Comparison of ENCODE assay signal across 9 mouse cellular contexts in genomic region chr15:97102811-97103210, GRCm38 (mm10). TPM values are rescaled to one million over a fixed set of nuclear protein-coding genes. Genes with fewer than 3 reads are reported as not detected.
DNase-seq lines count a peak whose midpoint lies in the region; ATAC-seq and TF ChIP-seq lines count a peak whose summit lies in the region.
"Had no signal": no experiment of that assay in that cellular context is flagged by ENCODE, and none has a peak within 500 bp of the region (broad histone marks: within the 10 kb centered on the region; RNA-seq: fewer than 3 reads in every experiment).

No protein-coding gene starts in this region.

- TF ChIP-seq EP300 in liver, postnatal 0 days (IDR thresholded peaks at IDR 0.05; ENCODE audit: low read depth), result no peak

- no peak overlapping the region for H3K9ac ChIP-seq in liver, embryonic 11.5 days (ENCODE audit: low read depth, low read length)
- no peak overlapping the region for H3K9ac ChIP-seq in liver, postnatal 0 days (replicated peaks)
- peak overlapping the region; percentile 30; the same call in 1 of the 2 replicates for H3K9ac ChIP-seq in heart, embryonic 13.5 days
- H3K9ac ChIP-seq: intestine, embryonic 15.5 days had no signal

- peak; percentile 26 for DNase-seq in liver, embryonic 11.5 days (ENCODE audit: low spot score)
- no peak for DNase-seq in liver, postnatal 0 days
- peak; percentile 22 for DNase-seq in brain, embryonic 14.5 days (ENCODE audit: low read depth)
- DNase-seq in thymus, postnatal 14 days, result no peak
- no peak for DNase-seq in forebrain, embryonic 10.5 days (ENCODE audit: extremely low spot score, low spot score)
- DNase-seq in retina, embryonic 14.5 days (ENCODE audit: low spot score), result no peak

- WGBS in liver, embryonic 11.5 days, result 59% methylated on average over 10 of the region's 10 CpGs
- 62% methylated on average over 10 of the region's 10 CpGs for WGBS in liver, postnatal 0 days (ENCODE audit: insufficient replicate concordance)
- 12% methylated on average over 10 of the region's 10 CpGs for WGBS in heart, embryonic 13.5 days
- WGBS in forebrain, embryonic 10.5 days, result 85% methylated on average over 10 of the region's 10 CpGs

- H3K4me3 ChIP-seq in liver, embryonic 11.5 days (ENCODE audit: low read depth, low read length), result no peak overlapping the region
- H3K4me3 ChIP-seq in liver, postnatal 0 days (ENCODE audit: low read depth, low read length), result no peak overlapping the region
- 0 out of 2 replicates have a peak overlapping the region, but pooled peaks have one; percentile 0 for H3K4me3 ChIP-seq in heart, embryonic 13.5 days
- no peak overlapping the region for H3K4me3 ChIP-seq in forebrain, embryonic 10.5 days
- H3K4me3 ChIP-seq: intestine, embryonic 15.5 days had no signal

- no peaks in the 10 kb centered on the region for H3K9me3 ChIP-seq in liver, embryonic 11.5 days (ENCODE audit: control insufficient read depth, low read length)
- no peaks in the 10 kb centered on the region for H3K9me3 ChIP-seq in liver, postnatal 0 days (ENCODE audit: low read length)
- H3K9me3 ChIP-seq in heart, embryonic 13.5 days, result no peaks in the 10 kb centered on the region
- no peaks in the 10 kb centered on the region for H3K9me3 ChIP-seq in forebrain, embryonic 10.5 days
- H3K9me3 ChIP-seq: intestine, embryonic 15.5 days had no signal

- no peaks in the 10 kb centered on the region for H3K27me3 ChIP-seq in liver, embryonic 11.5 days (replicated peaks; ENCODE audit: control insufficient read depth, insufficient read depth, low read length)
- H3K27me3 ChIP-seq in liver, postnatal 0 days (ENCODE audit: insufficient read depth, low read length), result no peaks in the 10 kb centered on the region
- H3K27me3 ChIP-seq in heart, embryonic 13.5 days (replicated peaks), result no peaks in the 10 kb centered on the region
- H3K27me3 ChIP-seq in forebrain, embryonic 10.5 days (ENCODE audit: poor library complexity, severe bottlenecking), result no peaks in the 10 kb centered on the region
- H3K27me3 ChIP-seq: intestine, embryonic 15.5 days had no signal

- peaks cover 10% of the 10 kb centered on the region for H3K4me1 ChIP-seq in liver, embryonic 11.5 days (replicated peaks; ENCODE audit: control insufficient read depth, insufficient read depth, low read length)
- peaks cover 8% of the 10 kb centered on the region for H3K4me1 ChIP-seq in liver, postnatal 0 days (ENCODE audit: insufficient read depth)
- peaks cover 59% of the 10 kb centered on the region for H3K4me1 ChIP-seq in heart, embryonic 13.5 days
- H3K4me1 ChIP-seq in forebrain, embryonic 10.5 days, result 0 out of 2 replicates have a peak, but pooled peaks cover 3% of the 10 kb centered on the region

- no peak for TF ChIP-seq POLR2A in brain, embryonic 14.5 days (IDR thresholded peaks at IDR 0.05; ENCODE audit: borderline replicate concordance, extremely low read depth, insufficient read depth, insufficient read length, poor library complexity, severe bottlenecking)

- no peak overlapping the region for H3K27ac ChIP-seq in liver, embryonic 11.5 days (ENCODE audit: low read depth, low read length)
- H3K27ac ChIP-seq in liver, postnatal 0 days (ENCODE audit: low read depth), result no peak overlapping the region
- peak overlapping the region; percentile 95 for H3K27ac ChIP-seq in heart, embryonic 13.5 days (replicated peaks)
- no peak overlapping the region for H3K27ac ChIP-seq in forebrain, embryonic 10.5 days
- H3K27ac ChIP-seq: intestine, embryonic 15.5 days had no signal

- no peak for TF ChIP-seq CTCF in liver, postnatal 0 days (IDR thresholded peaks at IDR 0.05; ENCODE audit: low read depth)
- TF ChIP-seq CTCF in brain, embryonic 14.5 days (IDR thresholded peaks at IDR 0.05; ENCODE audit: borderline replicate concordance, extremely low read depth, insufficient read depth, insufficient read length), result no peak

- ATAC-seq in liver, embryonic 11.5 days (replicated peaks; ENCODE audit: low FRiP score), result no peak
- no peak for ATAC-seq in liver, postnatal 0 days
- peak; percentile 30; the same call in 1 of the 2 replicates for ATAC-seq in heart, embryonic 13.5 days (ENCODE audit: extremely low read depth, insufficient number of reproducible peaks, low FRiP score, low TSS enrichment)
- 0 out of 2 replicates have a peak, but pooled peaks have one; percentile 10 for ATAC-seq in megakaryocyte-erythroid progenitor cell, adult 5-6 weeks (replicated peaks; ENCODE audit: low FRiP score, low TSS enrichment, poor library complexity, severe bottlenecking)
- ATAC-seq: intestine, embryonic 15.5 days had no signal

- no peaks in the 10 kb centered on the region for H3K36me3 ChIP-seq in liver, embryonic 11.5 days (ENCODE audit: control insufficient read depth, insufficient read depth, low read length)
- no peaks in the 10 kb centered on the region for H3K36me3 ChIP-seq in liver, postnatal 0 days (replicated peaks; ENCODE audit: insufficient read depth, low read length)
- no peaks in the 10 kb centered on the region for H3K36me3 ChIP-seq in heart, embryonic 13.5 days
- H3K36me3 ChIP-seq in forebrain, embryonic 10.5 days (replicated peaks), result no peaks in the 10 kb centered on the region
- H3K36me3 ChIP-seq: intestine, embryonic 15.5 days had no signal

- H3K4me2 ChIP-seq in liver, embryonic 11.5 days, result no peak overlapping the region
- H3K4me2 ChIP-seq in liver, postnatal 0 days (ENCODE audit: low read depth, low read length), result no peak overlapping the region
- H3K4me2 ChIP-seq in heart, embryonic 13.5 days, result peak overlapping the region; percentile 29
- H3K4me2 ChIP-seq: intestine, embryonic 15.5 days had no signal

RNA-seq across cellular contexts. Expression of gene Slc38a4, which starts 47.1 kb away (rescaled TPM):
- polyA plus RNA-seq in liver, embryonic 11.5 days (2014; fragmentation: Nextera tagmentation; extraction: Ambion mirVana), result 74.8 and 84.2 TPM in 2 replicates
- polyA plus RNA-seq in liver, postnatal 0 days (2015; fragmentation: Nextera tagmentation; extraction: Ambion mirVana), result 295 and 302 TPM in 2 replicates
- polyA plus RNA-seq in brain, embryonic 14.5 days (2012; rRNA removed), result 4.9 and 6.6 TPM in 2 replicates
- polyA plus RNA-seq in heart, embryonic 13.5 days (2015; fragmentation: Nextera tagmentation; extraction: Ambion mirVana), result 110 and 111 TPM in 2 replicates
- total RNA-seq in megakaryocyte-erythroid progenitor cell, adult 5-6 weeks (2014; fragmentation: Nextera tagmentation), result not detected in 2 replicates
- total RNA-seq in megakaryocyte-erythroid progenitor cell, adult 5-6 weeks (2017), result not detected in 2 replicates
- polyA plus RNA-seq in forebrain, embryonic 10.5 days (2016; fragmentation: Nextera tagmentation; extraction: Ambion mirVana), result 31.2 and 33.2 TPM in 2 replicates

Comparison
In these comparisons a context has a peak if more than half of its experiments do, and no peak if none do; other contexts are left out.
1. DNase-seq: peak in liver, embryonic 11.5 days (single experiment) and brain, embryonic 14.5 days (single experiment); none in liver, postnatal 0 days (single experiment), thymus, postnatal 14 days (single experiment), forebrain, embryonic 10.5 days (single experiment) and retina, embryonic 14.5 days (single experiment).
2. ATAC-seq: peak in heart, embryonic 13.5 days (single experiment) and megakaryocyte-erythroid progenitor cell, adult 5-6 weeks (single experiment); none in liver, embryonic 11.5 days (single experiment) and liver, postnatal 0 days (single experiment).